In the genomic region with DNA sequence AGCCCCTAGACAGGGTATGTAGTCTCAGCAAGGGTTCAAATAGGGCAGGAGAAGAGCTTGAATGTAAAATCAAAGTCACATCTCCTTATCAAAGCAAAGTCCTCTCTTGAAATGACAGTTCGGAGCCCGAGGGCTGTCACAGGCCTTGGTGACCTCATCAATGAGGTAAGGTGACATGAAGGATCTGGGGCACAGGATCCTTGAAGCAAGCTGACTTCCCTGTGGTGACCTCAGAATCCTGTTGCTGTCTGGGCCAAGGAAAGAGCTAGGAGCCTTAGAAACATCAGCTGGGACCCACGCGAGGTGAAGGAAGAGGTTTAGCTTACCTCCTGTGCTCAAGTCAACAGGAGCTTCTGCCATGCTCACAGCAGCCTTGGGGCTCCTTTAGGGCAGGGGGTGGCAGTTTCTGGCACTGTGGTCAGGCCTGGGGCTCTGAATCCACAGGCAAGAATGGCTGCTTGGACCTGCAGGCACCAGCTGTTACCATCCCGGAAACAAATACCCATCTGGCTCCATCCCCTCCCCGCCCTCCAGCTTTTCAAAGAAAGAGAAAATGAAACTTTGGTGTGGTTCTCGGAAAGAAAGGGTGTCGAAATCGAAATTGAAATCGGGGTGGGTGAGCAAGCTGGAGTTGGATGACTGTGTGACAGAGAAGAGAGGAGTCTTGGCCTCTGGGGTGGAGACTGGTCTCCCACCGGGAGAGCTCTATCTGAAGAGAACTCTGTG, we compare ENCODE assay signal across 9 mouse cellular contexts. TPM values are rescaled to one million over a fixed set of nuclear protein-coding genes. Genes with fewer than 3 reads are reported as not detected.
DNase-seq lines count a peak whose midpoint lies in the region; ATAC-seq and TF ChIP-seq lines count a peak whose summit lies in the region.
"Had no signal": no experiment of that assay in that cellular context is flagged by ENCODE, and none has a peak within 500 bp of the region (broad histone marks: within the 10 kb centered on the region; RNA-seq: fewer than 3 reads in every experiment).

A gene (minus strand): TSS at position 508 of the 726 bp plus-strand sequence.

- no peak within 1 kb of the TSS for H3K4me3 ChIP-seq in left cerebral cortex, adult 2 months
- H3K4me3 ChIP-seq in ES-Bruce4 (ENCODE audit: low read depth, low read length): no peak within 1 kb of the TSS
- H3K4me3 ChIP-seq in intestine, embryonic 15.5 days (replicated peaks): no peak within 1 kb of the TSS
- H3K4me3 ChIP-seq: heart, embryonic 13.5 days had no signal

- ATAC-seq in intestine, embryonic 15.5 days: 0 out of 2 replicates have a peak, but pooled peaks have one; percentile 23

- no peak within 1 kb of the TSS for H3K4me2 ChIP-seq in intestine, embryonic 15.5 days (replicated peaks)
- H3K4me2 ChIP-seq: heart, embryonic 13.5 days had no signal

- no peak within 1 kb of the TSS for H3K9ac ChIP-seq in ES-Bruce4 (ENCODE audit: low read depth, poor library complexity, severe bottlenecking)
- no peak within 1 kb of the TSS for H3K9ac ChIP-seq in intestine, embryonic 15.5 days
- H3K9ac ChIP-seq: heart, embryonic 13.5 days had no signal

- peak; percentile 66 for TF ChIP-seq EP300 in ES-Bruce4 (IDR thresholded peaks at IDR 0.05; ENCODE audit: insufficient read depth, low read depth, low read length)

- H3K27ac ChIP-seq in left cerebral cortex, adult 2 months: no peak within 1 kb of the TSS
- H3K27ac ChIP-seq in ES-Bruce4 (ENCODE audit: insufficient read depth, low read length): no peak within 1 kb of the TSS
- no peak within 1 kb of the TSS for H3K27ac ChIP-seq in intestine, embryonic 15.5 days
- H3K27ac ChIP-seq: heart, embryonic 13.5 days had no signal

- TF ChIP-seq CTCF in left cerebral cortex, adult 2 months (IDR thresholded peaks at IDR 0.05): no peak
- no peak for TF ChIP-seq CTCF in ES-Bruce4 (IDR thresholded peaks at IDR 0.05; ENCODE audit: low read depth, low read length)

- peak; percentile 2 to 6 for DNase-seq in left cerebral cortex, adult 2 months (ENCODE audit: extremely low spot score in 1 of 2, low spot score in 2 of 2)
- no peak for DNase-seq in left cerebral cortex, adult 11 months (ENCODE audit: low spot score)
- DNase-seq in spleen, adult 12 weeks (ENCODE audit: low spot score): peak; percentile 42
- no peak for DNase-seq in adrenal gland, postnatal 10 days
- DNase-seq in gastrocnemius, postnatal 25 days: no peak
- DNase-seq in c-Kit-positive CD71-positive TER-119-positive erythroid progenitor cells, embryonic 14.5 days (ENCODE audit: low spot score): no peak

- intact Hi-C loops in left cerebral cortex, adult 2 months (cut with DNase I): loop anchor here (2.0 kb wide), 1 partner anchor 328 kb away; no protein-coding TSS in a partner anchor

- H3K36me3 ChIP-seq in ES-Bruce4 (ENCODE audit: control insufficient read depth, insufficient read depth, low read length, poor library complexity, severe bottlenecking): no peaks in the 10 kb centered on the region
- no peaks in the 10 kb centered on the region for H3K36me3 ChIP-seq in intestine, embryonic 15.5 days
- H3K36me3 ChIP-seq: heart, embryonic 13.5 days had no signal

- TF ChIP-seq POLR2A in ES-Bruce4 (IDR thresholded peaks at IDR 0.05; ENCODE audit: insufficient read depth, low read length): no peak

- H3K9me3 ChIP-seq in ES-Bruce4 (replicated peaks; ENCODE audit: control insufficient read depth, insufficient read depth, low read length, poor library complexity, severe bottlenecking): no peaks in the 10 kb centered on the region
- H3K9me3 ChIP-seq in intestine, embryonic 15.5 days: no peaks in the 10 kb centered on the region
- H3K9me3 ChIP-seq: heart, embryonic 13.5 days had no signal

- no peaks in the 10 kb centered on the region for H3K27me3 ChIP-seq in ES-Bruce4 (ENCODE audit: control insufficient read depth, insufficient read depth, low read length, poor library complexity, severe bottlenecking)
- H3K27me3 ChIP-seq in intestine, embryonic 15.5 days (replicated peaks): no peaks in the 10 kb centered on the region

- peaks cover 3% of the 10 kb centered on the region for H3K4me1 ChIP-seq in ES-Bruce4 (ENCODE audit: control insufficient read depth, insufficient read depth, low read length)
- H3K4me1 ChIP-seq in intestine, embryonic 15.5 days (replicated peaks): no peaks in the 10 kb centered on the region

- WGBS in intestine, embryonic 15.5 days: 68% methylated on average over 11 of the region's 11 CpGs

RNA-seq across cellular contexts. Expression of the gene that starts here (rescaled TPM):
- total RNA-seq in left cerebral cortex, adult 2 months (2021): under 1 TPM in 1 of 2 experiments, not detected in 1; 0.36 TPM
- polyA plus RNA-seq in ES-Bruce4 (2011; ENCODE audit: insufficient read depth, insufficient read length, low read depth, missing spikeins): 3.8 and 6.8 TPM in 2 replicates
- 0.55 and 0.95 TPM in 2 replicates for polyA plus RNA-seq in intestine, embryonic 15.5 days (2015; fragmentation: Nextera tagmentation; extraction: Ambion mirVana)
- total RNA-seq in adrenal gland, postnatal 10 days (2021): 1 to 10 TPM in 1 of 2 experiments, under 1 TPM in 1; 0.90 to 2.3 TPM
- under 1 TPM in 1 of 2 experiments, not detected in 1; 0.27 TPM for total RNA-seq in gastrocnemius, postnatal 25 days (2021)

Comparison
In these comparisons a context has a peak if more than half of its experiments do, and no peak if none do; other contexts are left out.
1. Peak in DNase-seq in left cerebral cortex, adult 2 months; RNA of the gene not detected or under 1 TPM.
2. Peak in ATAC-seq in intestine, embryonic 15.5 days; RNA of the gene not detected or under 1 TPM.